Mouse (Mus musculus) 3T3-L1 (cell line): ENCODE results near the gene Olig1.
"Not testable (repeated sequence)": the region's sequence is repeated elsewhere in the genome, so short reads cannot be mapped to it uniquely, and the experiment has no call there.

ENCODE experiments used
- DNase-seq: peaks from one replicate; pipeline ENCODE4 v3.0.0-alpha.2; 2015; ENCODE audit warnings: low read depth, low spot score

Gene Olig1

GRCm38 (mm10) chr16:91246292-91246691 is 23.3 kb upstream of the Olig1 start:
- no peak for DNase-seq

- DNase-seq = not testable (repeated sequence)
Observed at GRCm38 (mm10) chr16:91255419-91256164, 14.0 kb upstream of the Olig1 start.

DNA sequence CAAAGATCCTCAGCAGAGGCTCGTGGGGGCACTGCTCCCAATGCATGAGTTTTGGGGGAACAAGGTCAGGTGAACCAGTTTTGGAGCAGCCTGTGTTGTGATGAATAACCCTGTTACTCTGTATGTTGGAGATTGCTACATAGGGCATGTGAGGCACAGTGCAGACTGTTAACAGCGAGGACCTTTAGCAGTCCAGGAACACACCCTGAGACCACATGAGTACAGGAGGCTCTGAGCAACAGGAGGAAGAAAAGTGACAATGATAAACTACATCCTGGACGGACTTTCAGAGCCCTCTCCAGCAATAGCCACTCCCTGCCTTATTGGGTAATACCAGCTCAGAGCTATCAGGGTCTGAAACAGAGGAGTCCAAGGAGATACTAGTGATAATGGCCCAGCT is 10.6 kb upstream of the Olig1 start:
- DNase-seq = no peak

DNA sequence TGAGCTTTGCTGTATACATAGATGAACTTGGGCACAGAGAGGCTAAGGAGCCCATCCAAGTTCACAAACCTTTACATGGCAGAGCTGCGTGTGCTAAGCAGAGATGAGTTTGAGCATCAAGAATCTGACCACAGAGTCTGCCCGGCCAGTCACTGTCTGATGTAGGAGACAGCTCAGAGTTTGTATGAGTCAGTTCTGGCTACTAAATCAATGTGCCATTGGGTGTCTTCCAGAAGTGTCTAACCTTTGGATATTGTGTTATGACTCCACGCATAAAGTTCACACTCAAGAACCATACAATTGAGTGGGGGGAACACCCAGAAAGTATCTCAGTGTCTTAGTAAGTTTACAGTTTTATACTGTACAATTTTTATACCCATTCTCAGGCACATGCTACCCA is 8.7 kb upstream of the Olig1 start:
- peak; percentile 57 for DNase-seq

DNA sequence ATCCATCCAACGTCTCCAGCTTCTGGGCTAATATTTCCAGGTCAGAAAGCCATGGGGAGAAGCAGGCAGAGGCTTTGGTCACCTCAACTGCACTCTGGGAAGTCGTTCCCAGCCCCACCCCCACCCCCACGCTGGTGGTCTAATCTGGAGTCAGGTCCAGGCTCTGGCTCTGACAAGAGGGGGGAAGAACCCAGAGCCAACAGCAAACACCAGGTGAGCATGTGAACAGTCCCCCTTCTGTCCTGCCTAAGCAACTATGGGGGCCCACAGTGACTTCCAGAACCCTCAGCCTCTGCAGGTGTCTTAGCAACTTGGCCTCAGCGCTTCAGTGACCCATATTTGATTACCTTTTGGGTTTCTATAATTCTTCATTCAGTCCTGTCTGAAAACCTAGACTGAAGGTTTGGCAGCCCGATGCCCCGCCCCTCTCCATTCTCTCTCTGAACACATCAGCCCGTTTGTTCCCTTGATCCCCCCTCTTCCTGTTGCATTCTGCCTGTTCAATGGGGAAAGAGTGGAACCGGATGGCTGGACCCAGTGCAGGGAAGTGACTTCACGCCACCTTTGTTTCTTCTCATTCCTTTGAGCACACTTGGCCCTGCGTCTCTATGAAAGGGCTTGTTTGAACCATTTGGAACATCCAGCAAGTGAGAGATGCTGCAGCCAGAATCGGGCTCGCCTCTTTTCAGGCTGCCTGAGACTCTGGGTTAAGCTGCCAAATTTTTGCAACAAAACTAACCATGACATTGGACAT is 6.9 kb upstream of the Olig1 start:
- DNase-seq = no peak

- no peak for DNase-seq
Observed at GRCm38 (mm10) chr16:91265972-91266371, 3.6 kb upstream of the Olig1 start.

DNA sequence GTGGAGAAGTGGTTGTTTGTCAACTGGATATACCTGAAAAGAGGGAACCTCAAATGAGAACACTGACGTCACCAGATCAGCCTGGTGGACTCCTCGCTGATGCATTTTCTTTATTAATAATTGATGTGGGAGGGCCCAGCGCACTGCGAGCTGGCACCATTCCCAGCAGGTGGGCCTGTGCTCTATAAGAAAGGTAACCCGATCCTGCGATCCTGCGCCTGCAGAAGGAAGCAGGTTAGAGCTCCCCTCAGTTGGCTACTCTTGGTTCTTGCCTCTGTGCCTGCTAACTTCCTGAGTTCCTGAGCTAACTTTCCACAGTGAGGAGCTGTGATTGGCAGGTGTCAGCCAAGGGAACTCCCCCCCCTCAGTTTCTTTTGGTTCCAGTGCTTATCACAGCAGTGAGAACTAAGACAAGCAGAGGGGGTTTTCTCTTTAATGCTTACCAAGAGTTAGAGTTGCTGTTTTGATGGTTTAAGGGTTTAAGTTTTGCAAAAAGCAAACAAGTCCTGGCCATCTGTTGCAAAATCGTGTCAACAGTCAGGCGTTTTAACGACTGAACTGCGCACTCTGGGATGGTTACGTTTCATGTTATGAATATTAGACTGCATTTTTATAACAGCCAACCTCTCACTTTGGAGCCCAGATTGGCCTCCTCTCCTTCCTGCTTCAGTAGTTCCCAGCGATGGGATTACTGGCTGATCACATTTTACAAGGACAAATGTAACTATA is 684 bp upstream of the Olig1 start:
- DNase-seq = no peak

GRCm38 (mm10) chr16:91270212-91270971 is 820 bp downstream of the Olig1 start:
- no peak for DNase-seq

DNA sequence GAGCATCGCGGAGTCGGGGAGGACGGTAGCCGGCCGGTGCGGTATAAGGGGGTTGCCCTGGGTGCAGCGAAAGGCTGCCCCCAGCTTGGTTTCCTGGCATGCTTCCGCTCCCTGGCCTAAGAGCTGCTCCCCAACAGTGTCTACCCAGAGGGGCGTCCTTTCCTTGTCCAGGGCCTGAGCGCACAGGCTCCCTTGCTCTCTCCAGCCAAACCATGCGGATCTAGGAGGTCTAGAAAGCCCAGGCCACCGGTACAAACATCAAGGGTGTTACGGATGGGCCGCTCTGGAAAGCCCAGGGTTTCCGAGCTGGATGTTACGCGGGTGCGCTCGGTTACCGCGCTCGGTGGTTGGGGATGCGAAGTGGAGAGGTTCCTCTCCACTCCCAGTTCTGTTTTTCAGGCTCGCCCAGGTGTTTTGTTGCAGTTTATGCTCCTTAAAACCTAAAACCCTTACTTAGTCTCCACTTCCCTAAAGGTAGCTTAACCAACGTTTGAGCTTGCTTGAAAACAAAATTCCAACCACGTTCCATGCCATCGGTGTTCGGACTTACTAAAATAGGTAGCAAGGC is 1.5 kb downstream of the Olig1 start:
- no peak for DNase-seq

DNA sequence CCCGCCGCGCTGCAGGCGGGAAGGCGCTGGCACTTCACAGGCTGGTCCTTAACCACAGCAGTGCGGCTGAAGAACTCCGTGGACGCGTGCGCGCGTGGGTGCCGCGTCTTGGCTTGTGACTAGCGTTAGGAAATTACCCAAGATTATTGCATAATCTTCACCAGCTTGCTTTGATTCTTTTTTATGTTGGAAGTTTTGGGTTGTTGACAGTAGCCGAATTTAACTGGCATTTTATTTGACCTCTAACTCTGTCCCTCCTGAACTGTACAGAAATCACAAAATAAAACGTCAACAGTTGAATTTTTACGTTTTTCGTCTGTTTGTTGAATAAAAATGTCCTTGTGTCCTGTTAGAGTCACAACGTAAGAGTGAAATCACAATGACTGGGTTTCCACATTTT is 2.1 kb downstream of the Olig1 start:
- DNase-seq = no peak

GRCm38 (mm10) chr16:91280516-91280915 is 10.9 kb downstream of the Olig1 start:
- peak; percentile 8 for DNase-seq

GRCm38 (mm10) chr16:91292080-91292479 is 22.5 kb downstream of the Olig1 start:
- DNase-seq = no peak

DNA sequence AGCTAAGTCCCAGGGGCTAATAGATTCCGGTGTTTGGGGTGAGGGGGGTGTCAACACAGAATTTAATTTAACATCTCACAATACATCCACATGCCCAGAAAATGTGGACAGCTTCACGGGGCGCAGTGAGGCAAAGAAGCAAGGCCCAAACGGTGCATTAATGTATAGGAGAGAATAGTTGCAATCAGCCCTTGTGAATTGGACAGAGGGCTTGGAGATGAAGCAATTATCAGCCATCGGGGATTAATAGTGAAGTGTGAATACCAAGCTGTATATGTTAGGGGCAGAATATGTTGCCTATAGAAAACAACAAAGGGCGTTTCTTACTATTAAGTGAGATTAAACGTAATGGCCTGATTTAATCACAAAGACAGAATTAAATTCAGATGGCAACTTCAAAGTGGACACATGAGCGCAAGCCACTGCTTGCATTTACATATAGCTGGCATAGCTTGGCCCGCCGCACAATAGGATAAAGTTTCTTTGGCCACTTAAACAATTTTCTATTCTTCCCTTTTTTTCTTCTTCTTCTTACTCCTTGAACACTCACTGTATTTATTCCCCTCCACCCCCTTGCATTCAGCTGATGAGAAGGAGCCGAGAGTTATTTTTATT is 23.3 kb downstream of the Olig1 start:
- no peak for DNase-seq

DNA sequence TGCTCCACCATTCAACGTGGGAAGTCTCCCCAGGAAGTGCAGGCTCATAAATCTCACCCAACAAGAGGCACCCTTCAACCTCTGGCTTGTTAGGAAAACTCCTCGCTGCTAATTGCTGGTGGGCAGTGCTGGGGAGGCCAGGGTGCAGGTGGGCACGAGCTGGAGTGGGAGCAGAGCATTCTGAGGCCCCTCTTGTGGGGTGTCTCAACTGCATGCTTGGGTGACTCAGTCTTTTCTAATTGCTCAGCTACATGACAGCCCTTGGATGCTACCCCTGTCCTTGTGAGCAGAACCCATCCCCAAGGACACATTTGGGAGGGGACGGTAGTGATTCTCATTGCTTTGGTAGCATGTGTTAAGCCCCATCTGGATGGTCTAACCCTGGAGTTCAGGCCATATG is 28.2 kb downstream of the Olig1 start:
- DNase-seq = no peak

GRCm38 (mm10) chr16:91299412-91299811 is 29.8 kb downstream of the Olig1 start:
- no peak for DNase-seq

GRCm38 (mm10) chr16:91300641-91301441 is 31.3 kb downstream of the Olig1 start:
- no peak for DNase-seq

GRCm38 (mm10) chr16:91301454-91301853 is 31.9 kb downstream of the Olig1 start:
- no peak for DNase-seq

DNA sequence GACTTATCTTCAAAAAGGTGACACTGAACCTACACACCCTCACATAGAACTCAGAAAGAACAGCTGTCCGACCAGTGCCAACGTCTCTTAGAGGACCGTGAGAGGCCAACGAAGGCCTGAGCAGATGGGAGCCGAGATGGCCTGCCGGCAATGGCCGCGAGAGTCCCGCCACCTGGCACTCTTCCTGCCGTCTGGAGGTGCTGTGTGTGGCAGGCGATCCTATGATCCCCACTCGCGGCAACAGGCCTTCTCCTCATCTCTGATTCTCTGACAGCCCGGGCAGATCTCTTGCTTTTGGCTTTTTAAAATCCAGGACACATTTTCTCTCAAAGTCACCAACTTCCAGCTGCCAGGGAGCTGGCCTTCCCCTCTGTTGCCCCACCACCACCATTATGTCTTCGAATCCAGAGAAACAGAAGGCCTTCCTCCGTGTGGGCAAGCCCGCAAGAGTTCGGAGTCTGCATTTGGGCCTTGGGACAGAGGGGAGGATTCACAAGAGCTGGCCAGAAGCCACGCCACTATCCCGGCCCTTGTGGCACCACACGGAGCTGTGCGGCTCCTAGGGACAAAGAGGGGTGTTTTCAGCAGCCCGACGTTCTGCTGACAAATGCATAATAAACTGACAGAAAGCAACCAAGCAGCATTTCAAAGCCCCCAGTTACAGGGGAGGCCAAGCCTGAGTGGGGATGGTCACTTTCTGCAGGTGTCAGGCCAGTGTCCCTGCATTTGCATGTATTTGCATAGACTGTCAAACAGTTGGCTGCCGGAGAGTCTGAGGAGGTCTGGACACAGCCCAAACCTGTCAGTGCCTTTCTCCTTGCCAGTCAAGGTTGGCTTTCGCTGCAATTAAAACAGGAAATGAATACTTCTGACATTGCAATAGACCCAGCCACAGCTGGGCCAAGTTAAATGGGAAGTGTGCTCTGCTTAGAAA is 34.5 kb downstream of the Olig1 start:
- no peak for DNase-seq

DNA sequence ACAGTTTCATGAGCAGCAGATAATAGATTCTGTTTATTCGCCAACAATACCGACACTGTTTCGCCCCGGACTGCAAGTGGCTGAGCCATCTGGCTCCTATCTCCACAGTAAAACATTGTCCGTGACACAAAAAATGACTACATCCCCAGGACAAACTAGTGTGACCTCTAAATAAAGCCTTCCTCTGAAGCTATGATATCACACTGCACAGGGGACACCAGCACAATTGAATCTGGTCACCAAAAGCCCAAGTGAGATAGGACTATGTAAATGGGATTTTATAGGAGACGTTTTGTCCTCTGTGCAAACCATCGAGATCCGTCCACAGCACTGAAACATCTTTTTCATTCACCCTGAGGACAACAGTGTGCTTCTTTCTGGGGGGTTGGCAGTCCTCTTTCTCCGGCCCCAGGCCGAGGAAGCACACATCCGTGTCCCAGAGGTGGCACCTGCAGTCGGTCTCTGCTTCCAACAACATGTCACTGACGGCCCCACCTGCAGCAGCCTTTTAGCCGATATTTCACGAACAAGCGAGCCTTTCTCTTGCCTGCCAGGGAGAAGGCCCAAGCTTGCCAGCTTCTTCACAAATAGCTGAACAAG is 36.0 kb downstream of the Olig1 start:
- DNase-seq = no peak
